In genomic region chr4:142170882-142171768, GRCm38 (mm10) we compare ENCODE assay signal across 8 mouse cellular contexts.
A peak's percentile ranks its signal among the peaks of the same experiment; 100 is the strongest.
DNase-seq lines count a peak whose midpoint lies in the region; ATAC-seq lines count a peak whose summit lies in the region.

No protein-coding gene starts in this region.

- H3K9ac ChIP-seq in hindbrain, embryonic 11.5 days (ENCODE audit: low read depth, low read length) = no peak overlapping the region
- H3K9ac ChIP-seq in hindbrain, embryonic 14.5 days = no peak overlapping the region
- no peak overlapping the region for H3K9ac ChIP-seq in embryonic facial prominence, embryonic 11.5 days (replicated peaks; ENCODE audit: low read length)
- no peak overlapping the region for H3K9ac ChIP-seq in kidney, embryonic 14.5 days (ENCODE audit: low read depth, low read length)

- H3K4me3 ChIP-seq in hindbrain, embryonic 11.5 days (ENCODE audit: low read depth, low read length) = no peak overlapping the region
- H3K4me3 ChIP-seq in hindbrain, embryonic 14.5 days (replicated peaks; ENCODE audit: low read length) = no peak overlapping the region
- no peak overlapping the region for H3K4me3 ChIP-seq in embryonic facial prominence, embryonic 11.5 days (ENCODE audit: low read depth, low read length)
- H3K4me3 ChIP-seq in kidney, embryonic 14.5 days (ENCODE audit: low read length) = no peak overlapping the region

- H3K9me3 ChIP-seq in hindbrain, embryonic 11.5 days (ENCODE audit: control insufficient read depth, low read length) = no peaks in the 10 kb centered on the region
- H3K9me3 ChIP-seq in hindbrain, embryonic 14.5 days (ENCODE audit: control insufficient read depth, low read length) = no peaks in the 10 kb centered on the region
- H3K9me3 ChIP-seq in embryonic facial prominence, embryonic 11.5 days (replicated peaks; ENCODE audit: control insufficient read depth, low read length) = no peaks in the 10 kb centered on the region
- no peaks in the 10 kb centered on the region for H3K9me3 ChIP-seq in kidney, embryonic 14.5 days (ENCODE audit: control insufficient read depth, low read length)

- peak; percentile 34 for DNase-seq in hindbrain, embryonic 11.5 days (ENCODE audit: low spot score)
- no peak for DNase-seq in hindbrain, embryonic 14.5 days (ENCODE audit: low spot score)
- DNase-seq in embryonic facial prominence, embryonic 11.5 days (ENCODE audit: low spot score) = peak; percentile 30
- peak; percentile 46 to 48 for DNase-seq in lung, postnatal 4 days
- no peak for DNase-seq in thymus, postnatal 14 days
- DNase-seq in cerebellum, postnatal 36 days = no peak

- no peak overlapping the region for H3K4me2 ChIP-seq in hindbrain, embryonic 11.5 days (replicated peaks; ENCODE audit: low read depth, low read length)
- H3K4me2 ChIP-seq in hindbrain, embryonic 14.5 days (replicated peaks) = no peak overlapping the region
- H3K4me2 ChIP-seq in embryonic facial prominence, embryonic 11.5 days (ENCODE audit: low read depth, low read length) = no peak overlapping the region
- no peak overlapping the region for H3K4me2 ChIP-seq in kidney, embryonic 14.5 days (replicated peaks; ENCODE audit: low read depth, low read length)

- ATAC-seq in hindbrain, embryonic 11.5 days (ENCODE audit: low FRiP score) = no peak
- no peak for ATAC-seq in hindbrain, embryonic 14.5 days (ENCODE audit: low FRiP score)
- ATAC-seq in embryonic facial prominence, embryonic 11.5 days (replicated peaks; ENCODE audit: insufficient number of reproducible peaks, low FRiP score, low TSS enrichment, low read depth) = no peak
- ATAC-seq in kidney, embryonic 14.5 days (ENCODE audit: low FRiP score, low TSS enrichment) = no peak
- no peak for ATAC-seq in monocyte, adult 5-6 weeks (replicated peaks; ENCODE audit: insufficient number of reproducible peaks, low FRiP score, low TSS enrichment, poor library complexity, severe bottlenecking)

- H3K27me3 ChIP-seq in hindbrain, embryonic 11.5 days (ENCODE audit: control insufficient read depth, insufficient read depth, low read length) = no peaks in the 10 kb centered on the region
- H3K27me3 ChIP-seq in hindbrain, embryonic 14.5 days (ENCODE audit: control insufficient read depth, insufficient read depth, low read length) = no peaks in the 10 kb centered on the region
- no peaks in the 10 kb centered on the region for H3K27me3 ChIP-seq in embryonic facial prominence, embryonic 11.5 days (ENCODE audit: control insufficient read depth, insufficient read depth, low read length)
- no peaks in the 10 kb centered on the region for H3K27me3 ChIP-seq in kidney, embryonic 14.5 days (ENCODE audit: control insufficient read depth, insufficient read depth, low read length)

- H3K36me3 ChIP-seq in hindbrain, embryonic 11.5 days (ENCODE audit: control insufficient read depth, insufficient read depth, low read length) = no peaks in the 10 kb centered on the region
- H3K36me3 ChIP-seq in hindbrain, embryonic 14.5 days (replicated peaks; ENCODE audit: control insufficient read depth, insufficient read depth) = no peaks in the 10 kb centered on the region
- no peaks in the 10 kb centered on the region for H3K36me3 ChIP-seq in embryonic facial prominence, embryonic 11.5 days (replicated peaks; ENCODE audit: control insufficient read depth, insufficient read depth, low read depth, low read length)
- no peaks in the 10 kb centered on the region for H3K36me3 ChIP-seq in kidney, embryonic 14.5 days (ENCODE audit: control insufficient read depth, insufficient read depth, low read length)

- peaks cover 9% of the 10 kb centered on the region for H3K4me1 ChIP-seq in hindbrain, embryonic 11.5 days (replicated peaks; ENCODE audit: control insufficient read depth, insufficient read depth, low read length)
- H3K4me1 ChIP-seq in hindbrain, embryonic 14.5 days (replicated peaks; ENCODE audit: control insufficient read depth, insufficient read depth, low read length) = peaks cover 8% of the 10 kb centered on the region
- peaks cover 5% of the 10 kb centered on the region for H3K4me1 ChIP-seq in embryonic facial prominence, embryonic 11.5 days (ENCODE audit: control insufficient read depth, insufficient read depth, low read length)
- H3K4me1 ChIP-seq in kidney, embryonic 14.5 days (ENCODE audit: control insufficient read depth, insufficient read depth, low read length) = peaks cover 54% of the 10 kb centered on the region

- WGBS in hindbrain, embryonic 11.5 days = 62% methylated on average over 18 of the region's 18 CpGs
- 61% methylated on average over 18 of the region's 18 CpGs for WGBS in hindbrain, embryonic 14.5 days
- 58% methylated on average over 18 of the region's 18 CpGs for WGBS in embryonic facial prominence, embryonic 11.5 days
- WGBS in kidney, embryonic 14.5 days = 59% methylated on average over 18 of the region's 18 CpGs

- H3K27ac ChIP-seq in hindbrain, embryonic 11.5 days (ENCODE audit: low read depth, low read length) = no peak overlapping the region
- H3K27ac ChIP-seq in hindbrain, embryonic 14.5 days = no peak overlapping the region
- no peak overlapping the region for H3K27ac ChIP-seq in embryonic facial prominence, embryonic 11.5 days (replicated peaks; ENCODE audit: low read depth, low read length)
- H3K27ac ChIP-seq in kidney, embryonic 14.5 days (ENCODE audit: low read depth, low read length) = peak overlapping the region; percentile 19; the same call in 1 of the 2 replicates

Comparison
In these comparisons a context has a peak if more than half of its experiments do, and no peak if none do; other contexts are left out.
1. DNase-seq: peak in hindbrain, embryonic 11.5 days (single experiment), embryonic facial prominence, embryonic 11.5 days (single experiment) and lung, postnatal 4 days (2 of 2); none in hindbrain, embryonic 14.5 days (single experiment), thymus, postnatal 14 days (single experiment) and cerebellum, postnatal 36 days (0 of 2).